Mouse (Mus musculus) thymus, adult 2 months (tissue): ENCODE data around the gene Homer2.

Experiments used
- CTCF ChIP-seq: fragments of 200-500 bp; IDR thresholded peaks from 2 replicates; pipeline ENCODE4 v1.5.1; 2012; ENCODE audit warnings: mild to moderate bottlenecking, control low read depth, low read length, moderate library complexity, borderline replicate concordance; ENCODE audit not compliant: control insufficient read depth, poor library complexity, insufficient read depth; ENCODE audit errors: extremely low read depth
- POLR2A ChIP-seq: fragments of 200-500 bp; IDR thresholded peaks from 2 replicates; pipeline ENCODE4 v1.6.1; 2012; ENCODE audit warnings: mild to moderate bottlenecking, low read length, control low read depth, moderate library complexity; ENCODE audit not compliant: control insufficient read depth, poor library complexity, insufficient read depth; ENCODE audit errors: extremely low read depth

GRCm38 (mm10) chr7:81553589-81553988 lies 153.7 kb downstream of the Homer2 start:
- TF ChIP-seq POLR2A (no peak), CTCF (no peak)
